Mouse (Mus musculus) megakaryocyte, embryonic 14.5 days (primary cell): Measurements from ENCODE around the gene Znfx1. TPM values are rescaled to one million over a fixed set of nuclear protein-coding genes. Genes with fewer than 3 reads are reported as not detected.

Source experiments
- H3K27me3 ChIP-seq: replicated peaks from 2 replicates; pipeline ENCODE3; 2012; ENCODE audit warnings: inconsistent platforms
- H3K36me3 ChIP-seq: replicated peaks from 2 replicates; pipeline ENCODE3; 2012; ENCODE audit warnings: low read length, inconsistent platforms, mixed read lengths
- H3K4me1 ChIP-seq: 2 replicates; pipeline ENCODE4 v1.6.1; 2012; ENCODE audit warnings: inconsistent platforms
- H3K4me3 ChIP-seq: replicated peaks from 2 replicates; pipeline ENCODE3; 2012; ENCODE audit warnings: moderate library complexity, mild to moderate bottlenecking, inconsistent platforms
- H3K9me3 ChIP-seq: 2 replicates; pipeline ENCODE4 v1.6.1; 2012; ENCODE audit warnings: inconsistent platforms
- FLI1 ChIP-seq: IDR thresholded peaks from 2 replicates; pipeline ENCODE4 v1.6.1; 2012; ENCODE audit warnings: low read length, inconsistent platforms, mixed read lengths
- GATA1 ChIP-seq: IDR thresholded peaks from 3 replicates; pipeline ENCODE4 v1.6.1; 2012; ENCODE audit warnings: mixed read lengths, low read length, inconsistent platforms, borderline replicate concordance
- polyA plus RNA-seq: library from polyadenylated mRNA; stranded (reverse); fragments of >175 nt; gene quantifications from 2 replicates; pipeline ENCODE4 v1.2.3, GENCODE M21; 2012; ENCODE audit warnings: low replicate concordance; ENCODE audit not compliant: insufficient read depth

Gene Znfx1
- polyA plus RNA-seq, 1 experiment: 8.9 TPM

- H3K4me3 ChIP-seq: no peak overlapping the region
- peaks cover 18% of the 10 kb centered on the region for H3K4me1 ChIP-seq
- peaks cover 11% of the 10 kb centered on the region for H3K9me3 ChIP-seq
- H3K27me3 ChIP-seq: peaks cover 55% of the 10 kb centered on the region
- TF ChIP-seq GATA1: no peak
- no peak for TF ChIP-seq FLI1
- no peaks in the 10 kb centered on the region for H3K36me3 ChIP-seq
These were observed 11.8 kb upstream of the Znfx1 start for GRCm38 (mm10) chr2:167074587-167074986.

- peak overlapping the region; percentile 88 for H3K4me3 ChIP-seq
- no peaks in the 10 kb centered on the region for H3K36me3 ChIP-seq
- peaks cover 26% of the 10 kb centered on the region for H3K4me1 ChIP-seq
- H3K27me3 ChIP-seq: peaks cover 32% of the 10 kb centered on the region
- H3K9me3 ChIP-seq: peaks cover 6% of the 10 kb centered on the region
- TF ChIP-seq GATA1: no peak
- no peak for TF ChIP-seq FLI1
These were observed 9.1 kb upstream of the Znfx1 start for GRCm38 (mm10) chr2:167071641-167072601.

- H3K36me3 ChIP-seq: peaks cover 4% of the 10 kb centered on the region
- H3K4me1 ChIP-seq: peaks cover 31% of the 10 kb centered on the region
- no peak for TF ChIP-seq GATA1
- TF ChIP-seq FLI1: no peak
- peaks cover 26% of the 10 kb centered on the region for H3K27me3 ChIP-seq
- peak overlapping the region; percentile 88 for H3K4me3 ChIP-seq
- H3K9me3 ChIP-seq: no peaks in the 10 kb centered on the region
These were observed 8.4 kb upstream of the Znfx1 start for GRCm38 (mm10) chr2:167071266-167071640.

DNA sequence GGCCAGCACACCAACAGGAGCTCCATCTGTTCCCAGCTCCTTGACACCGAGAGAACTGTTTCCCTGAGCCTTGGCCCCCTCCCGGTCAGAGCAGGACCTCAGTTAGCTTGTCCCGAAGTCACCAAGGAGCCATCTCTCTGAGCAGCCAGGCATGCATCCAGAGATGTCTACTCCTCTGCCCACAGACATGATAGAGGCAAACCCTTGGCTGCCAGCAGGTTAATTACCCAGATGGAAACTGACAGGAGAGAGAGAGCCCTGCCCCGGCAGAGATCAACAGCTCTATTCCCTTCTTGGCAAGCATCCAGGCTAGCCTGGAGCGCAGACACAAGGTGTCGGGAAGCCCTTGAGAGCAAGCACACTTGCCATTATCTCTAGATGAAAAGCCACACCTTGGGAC is 7.5 kb upstream of the Znfx1 start:
- Histone ChIP-seq H3K36me3 (peaks cover 12% of the 10 kb centered on the region), H3K27me3 (peaks cover 26% of the 10 kb centered on the region), H3K4me3 (no peak overlapping the region), H3K9me3 (no peaks in the 10 kb centered on the region), H3K4me1 (peaks cover 40% of the 10 kb centered on the region)
- TF ChIP-seq FLI1 (no peak), GATA1 (no peak)

GRCm38 (mm10) chr2:167067575-167067974 is 4.8 kb upstream of the Znfx1 start:
- Histone ChIP-seq H3K27me3 (peaks cover 21% of the 10 kb centered on the region), H3K4me3 (no peak overlapping the region), H3K4me1 (peaks cover 57% of the 10 kb centered on the region), H3K36me3 (peaks cover 21% of the 10 kb centered on the region), H3K9me3 (no peaks in the 10 kb centered on the region)
- TF ChIP-seq FLI1 (no peak), GATA1 (no peak)

GRCm38 (mm10) chr2:167066528-167067516 is 4.0 kb upstream of the Znfx1 start:
- Histone ChIP-seq H3K4me1 (peaks cover 51% of the 10 kb centered on the region), H3K27me3 (peaks cover 21% of the 10 kb centered on the region), H3K9me3 (no peaks in the 10 kb centered on the region), H3K4me3 (no peak overlapping the region), H3K36me3 (peaks cover 21% of the 10 kb centered on the region)
- TF ChIP-seq GATA1 (no peak), FLI1 (no peak)

- peaks cover 51% of the 10 kb centered on the region for H3K4me1 ChIP-seq
- H3K4me3 ChIP-seq: no peak overlapping the region
- TF ChIP-seq GATA1 (no peak), FLI1 (no peak)
- H3K27me3 ChIP-seq: peaks cover 16% of the 10 kb centered on the region
- H3K36me3 ChIP-seq: peaks cover 21% of the 10 kb centered on the region
- no peaks in the 10 kb centered on the region for H3K9me3 ChIP-seq
These were observed 3.2 kb upstream of the Znfx1 start for GRCm38 (mm10) chr2:167066031-167066430.

DNA sequence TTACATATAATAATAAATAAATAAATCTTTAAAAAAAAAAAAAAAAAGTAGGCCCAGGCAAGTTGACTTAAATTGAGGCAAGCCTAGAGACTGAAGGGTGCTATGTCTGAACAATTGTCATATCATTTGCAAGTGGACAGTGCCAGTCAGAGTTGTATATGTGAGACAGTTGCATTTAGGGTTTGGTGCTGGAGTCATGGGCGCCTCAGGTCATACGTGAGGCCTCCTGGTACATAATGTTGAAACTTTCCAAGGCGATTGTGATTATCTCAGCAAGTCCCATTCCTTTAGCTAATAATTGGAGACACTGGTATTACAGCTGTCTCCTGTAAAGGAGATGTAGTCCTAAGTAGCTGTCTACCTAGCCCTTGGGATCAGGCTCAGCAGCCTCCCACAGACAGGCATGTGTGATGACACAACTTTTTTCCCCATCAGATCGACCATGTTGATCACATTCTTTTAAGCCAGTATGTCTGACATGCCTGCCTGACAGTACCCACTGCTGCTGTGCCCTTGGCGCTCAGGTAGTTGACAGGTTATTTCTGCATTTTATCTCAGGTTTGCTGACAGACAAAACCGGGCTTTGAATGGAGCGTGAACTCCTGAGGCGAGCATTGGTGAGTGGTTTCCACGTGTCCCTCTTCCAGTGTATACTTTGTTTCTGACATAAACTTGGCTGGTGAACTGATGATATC is 1.9 kb upstream of the Znfx1 start:
- no peaks in the 10 kb centered on the region for H3K9me3 ChIP-seq
- H3K27me3 ChIP-seq: peaks cover 3% of the 10 kb centered on the region
- H3K4me1 ChIP-seq: peaks cover 61% of the 10 kb centered on the region
- TF ChIP-seq GATA1: no peak
- no peak for TF ChIP-seq FLI1
- H3K4me3 ChIP-seq: peak overlapping the region; percentile 88
- peaks cover 30% of the 10 kb centered on the region for H3K36me3 ChIP-seq

DNA sequence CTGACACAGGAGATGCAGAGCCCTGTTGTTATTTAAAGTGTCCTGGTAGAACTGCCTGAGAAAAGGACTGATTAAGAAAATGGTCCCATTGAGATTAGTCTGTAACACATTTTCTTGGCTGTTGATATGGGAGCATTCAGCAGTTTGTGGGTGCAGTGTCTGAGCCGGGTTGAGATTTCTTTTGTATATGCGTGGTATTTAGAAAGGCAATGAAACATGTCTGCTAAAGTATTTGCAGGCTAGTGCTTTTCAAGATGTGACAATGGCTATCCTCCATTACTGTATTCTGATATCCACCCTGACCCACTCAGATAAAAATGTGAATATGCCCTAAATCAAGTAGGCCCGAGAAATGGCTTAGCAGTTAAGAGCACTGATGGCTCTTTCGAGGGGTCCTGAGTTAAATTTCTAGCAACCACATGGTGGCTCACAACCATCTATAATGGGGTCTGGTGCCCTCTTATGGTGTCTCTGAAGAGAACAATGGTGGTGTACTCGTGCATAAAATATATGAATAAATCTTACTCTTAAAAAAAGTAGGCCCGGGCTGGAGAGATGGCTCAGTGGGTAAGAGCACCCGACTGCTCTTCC is 1.2 kb upstream of the Znfx1 start:
- H3K9me3 ChIP-seq: no peaks in the 10 kb centered on the region
- H3K27me3 ChIP-seq: no peaks in the 10 kb centered on the region
- peaks cover 65% of the 10 kb centered on the region for H3K4me1 ChIP-seq
- no peak for TF ChIP-seq GATA1
- TF ChIP-seq FLI1: no peak
- peak overlapping the region; percentile 97 for H3K4me3 ChIP-seq
- H3K36me3 ChIP-seq: peaks cover 34% of the 10 kb centered on the region
